Mouse (Mus musculus) liver, embryonic 12.5 days (tissue): ENCODE measurements around the gene Tmem59l. TPM values are rescaled to one million over a fixed set of nuclear protein-coding genes. Genes with fewer than 3 reads are reported as not detected.

Experiments
- ATAC-seq: fragments of 200-750 bp; cut with Nextera tagmentation; 2 replicates; pipeline ENCODE4 v1.8.0; 2017; ENCODE audit warnings: moderate number of reproducible peaks, mild to moderate bottlenecking, moderate library complexity
- H3K27ac ChIP-seq: fragments of 300-500 bp; sonication (generic); 2 replicates; pipeline ENCODE4 v1.5.1; 2016; ENCODE audit warnings: mild to moderate bottlenecking
- H3K27me3 ChIP-seq: fragments of 300-500 bp; sonication (generic); replicated peaks from 2 replicates; pipeline ENCODE4 v1.6.1; 2016; ENCODE audit warnings: mild to moderate bottlenecking, moderate library complexity
- H3K36me3 ChIP-seq: fragments of 300-500 bp; sonication (generic); 2 replicates; pipeline ENCODE4 v1.6.1; 2016; ENCODE audit warnings: mild to moderate bottlenecking, moderate library complexity
- H3K4me1 ChIP-seq: fragments of 300-500 bp; sonication (generic); 2 replicates; pipeline ENCODE4 v1.6.1; 2016
- H3K4me2 ChIP-seq: fragments of 300-500 bp; sonication (generic); 2 replicates; pipeline ENCODE4 v1.6.1; 2016; ENCODE audit warnings: mild to moderate bottlenecking, moderate library complexity
- H3K4me3 ChIP-seq: fragments of 300-500 bp; sonication (generic); 2 replicates; pipeline ENCODE4 v1.5.1; 2016; ENCODE audit warnings: mild to moderate bottlenecking, moderate library complexity
- H3K9ac ChIP-seq: fragments of 300-500 bp; sonication (generic); 2 replicates; pipeline ENCODE4 v1.6.1; 2016; ENCODE audit warnings: mild to moderate bottlenecking, moderate library complexity
- H3K9me3 ChIP-seq: fragments of 300-500 bp; sonication (generic); replicated peaks from 2 replicates; pipeline ENCODE4 v1.6.1; 2016; ENCODE audit warnings: mild to moderate bottlenecking, moderate library complexity
- WGBS: fragments of 180-500 bp; shearing (Covaris S2); methylation state at CpG from one replicate; pipeline ENCODE4 v1.1.7; 2016; ENCODE audit not compliant: insufficient replicate concordance; 5-methylcytosine and 5-hydroxymethylcytosine counted together
- polyA plus RNA-seq: library from polyadenylated mRNA; unstranded; fragments of >200 nt; fragmentation: Nextera tagmentation; extraction: Ambion mirVana; gene quantifications from 2 replicates; pipeline ENCODE4 v1.2.1, GENCODE M21; 2016

The Tmem59l gene
- polyA plus RNA-seq, 1 experiment from 2014 or later = 0.18 TPM

GRCm38 (mm10) chr8:70493692-70494415 lies 6.7 kb upstream of the Tmem59l start:
- ATAC-seq = no peak
- WGBS = 3% methylated on average over 47 of the region's 47 CpGs
- Histone ChIP-seq H3K9ac (no peak overlapping the region), H3K27me3 (peaks cover 100% of the 10 kb centered on the region), H3K4me1 (peaks cover 46% of the 10 kb centered on the region), H3K4me2 (peak overlapping the region; percentile 69; the same call in 1 of the 2 replicates), H3K9me3 (no peaks in the 10 kb centered on the region), H3K36me3 (no peaks in the 10 kb centered on the region), H3K27ac (no peak overlapping the region), H3K4me3 (peak overlapping the region; percentile 45; the same call in 1 of the 2 replicates)

DNA sequence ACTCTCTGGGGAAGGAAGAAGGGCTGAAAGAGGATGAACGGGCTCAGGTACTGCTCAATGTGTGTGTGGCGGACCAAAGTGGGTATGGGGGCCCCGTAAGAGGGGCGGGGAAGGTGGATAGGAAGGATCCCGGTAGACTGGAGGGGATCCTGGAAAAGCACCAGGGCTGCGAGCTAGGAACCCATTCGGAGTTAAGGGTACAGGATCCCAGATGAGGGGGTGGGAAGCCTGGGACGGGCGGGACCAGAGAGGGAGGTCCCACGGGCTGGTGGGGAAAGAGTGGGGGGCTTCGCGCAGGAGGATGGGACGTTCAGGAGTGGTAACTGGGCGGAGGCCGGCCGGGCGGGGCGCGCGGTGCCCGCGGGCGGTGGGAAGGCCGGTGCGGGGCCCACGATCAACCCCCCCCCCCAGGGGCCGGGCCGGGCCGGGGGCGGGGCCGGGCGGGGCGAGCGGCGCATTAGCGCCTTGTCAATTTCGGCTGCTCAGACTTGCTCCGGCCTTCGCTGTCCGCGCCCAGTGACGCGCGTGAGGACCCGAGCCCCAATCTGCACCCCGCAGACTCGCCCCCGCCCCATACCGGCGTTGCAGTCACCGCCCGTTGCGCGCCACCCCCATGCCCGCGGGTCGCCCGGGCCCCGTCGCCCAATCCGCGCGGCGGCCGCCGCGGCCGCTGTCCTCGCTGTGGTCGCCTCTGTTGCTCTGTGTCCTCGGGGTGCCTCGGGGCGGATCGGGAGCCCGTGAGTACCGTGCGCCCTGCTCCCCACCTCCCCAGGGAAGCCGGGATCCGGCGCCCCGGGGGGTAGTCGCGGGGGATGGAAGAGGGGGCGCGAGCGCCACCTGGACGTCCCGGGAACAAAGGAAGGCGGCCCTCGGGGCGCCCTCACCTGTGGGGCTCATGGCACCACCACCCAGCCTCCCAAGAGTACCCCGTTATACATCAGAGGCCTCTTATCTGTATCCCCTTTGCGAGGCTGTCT lies 5.8 kb upstream of the Tmem59l start, which contains the start of gene Crlf1:
Gene Crlf1, plus strand, starts transcription at position 495 of the 977 bp plus-strand sequence.
- H3K36me3 ChIP-seq = no peaks in the 10 kb centered on the region
- WGBS = 1% methylated on average over 72 of the region's 93 CpGs
- no peak; the same call in 1 of the 2 replicates for ATAC-seq
- H3K4me1 ChIP-seq = peaks cover 49% of the 10 kb centered on the region
- H3K27me3 ChIP-seq = peaks cover 100% of the 10 kb centered on the region
- H3K4me3 ChIP-seq = peak within 1 kb of the TSS; percentile 45
- no peak within 1 kb of the TSS; the same call in 1 of the 2 replicates for H3K9ac ChIP-seq
- H3K27ac ChIP-seq = no peak within 1 kb of the TSS
- no peaks in the 10 kb centered on the region for H3K9me3 ChIP-seq
- peak within 1 kb of the TSS; percentile 69 for H3K4me2 ChIP-seq

DNA sequence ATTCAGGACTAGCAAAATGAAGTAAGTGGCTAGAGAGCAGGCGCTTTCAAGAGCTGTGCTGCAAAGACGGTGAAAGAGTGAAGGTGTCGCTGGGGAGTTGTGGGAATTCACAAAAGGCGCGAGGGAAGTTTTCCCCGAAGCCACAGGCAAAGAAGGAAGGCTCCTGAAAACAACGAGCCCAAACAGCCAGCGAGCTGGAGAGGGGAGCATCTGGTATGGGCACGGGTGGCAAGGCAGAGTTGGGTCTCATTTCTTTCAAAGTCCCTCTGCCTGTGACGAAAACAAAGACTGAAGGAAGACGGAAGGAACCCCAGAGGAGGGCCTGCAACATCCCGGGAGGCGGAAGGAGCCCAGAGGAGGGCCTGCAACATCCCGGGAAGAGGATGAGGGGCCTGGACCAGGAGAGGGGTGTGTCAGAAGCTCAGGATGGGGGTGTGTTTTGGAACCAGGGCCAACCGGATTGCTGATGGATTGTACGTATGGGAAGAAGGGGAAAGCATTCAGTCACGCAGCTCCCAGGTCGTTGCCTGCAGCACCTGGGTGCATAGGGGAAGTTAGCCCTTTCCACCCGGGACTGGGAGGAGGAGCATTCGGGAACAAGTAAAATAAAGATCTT lies 3.8 kb upstream of the Tmem59l start:
- Histone ChIP-seq H3K27ac (no peak overlapping the region), H3K9ac (no peak overlapping the region), H3K36me3 (no peaks in the 10 kb centered on the region), H3K4me1 (peaks cover 53% of the 10 kb centered on the region), H3K4me3 (no peak overlapping the region), H3K4me2 (no peak overlapping the region), H3K9me3 (no peaks in the 10 kb centered on the region), H3K27me3 (peaks cover 100% of the 10 kb centered on the region)
- WGBS = 4% methylated on average over 20 of the region's 20 CpGs
- ATAC-seq = no peak

DNA sequence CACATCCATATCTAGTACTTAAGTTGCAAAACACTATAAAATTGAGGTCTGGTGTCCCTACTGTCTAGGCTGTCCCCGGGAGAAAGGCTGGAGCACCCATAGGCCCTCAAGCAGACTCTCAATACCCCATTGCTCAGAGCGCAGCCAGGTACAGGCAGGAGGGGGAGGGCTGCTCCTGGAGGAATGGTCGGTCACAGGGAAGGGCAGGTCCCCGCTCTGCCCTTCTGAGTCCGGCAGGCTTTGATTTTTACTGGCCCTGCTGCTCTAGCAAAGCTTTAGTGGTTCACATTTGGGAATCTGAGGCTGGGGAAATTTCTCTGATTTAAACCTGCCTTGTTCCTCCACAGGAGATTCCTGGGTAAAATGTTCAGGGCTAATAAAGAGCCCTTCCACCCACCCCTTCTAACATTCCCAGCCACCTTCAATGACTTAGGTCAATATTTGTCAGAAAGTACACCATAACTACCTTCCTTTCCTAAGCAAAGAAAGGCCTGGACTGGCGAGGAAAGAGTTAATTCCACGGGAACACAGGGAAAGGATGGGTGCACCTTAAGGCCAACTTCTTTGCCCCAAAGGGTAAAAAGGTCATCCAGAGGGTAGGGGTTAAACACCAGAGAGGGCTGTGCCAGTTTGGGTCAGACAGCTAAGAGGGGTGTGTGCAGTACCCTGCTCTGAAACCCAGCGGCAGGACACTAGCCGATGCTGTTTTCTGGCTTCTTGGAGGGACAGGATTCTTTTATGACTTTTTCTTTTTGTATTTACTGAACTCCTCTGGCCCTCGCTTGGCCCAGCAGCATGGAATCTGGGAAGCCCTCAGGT lies 3.1 kb upstream of the Tmem59l start:
- H3K4me1 ChIP-seq = peaks cover 48% of the 10 kb centered on the region
- no peak overlapping the region for H3K4me2 ChIP-seq
- no peaks in the 10 kb centered on the region for H3K36me3 ChIP-seq
- H3K9me3 ChIP-seq = no peaks in the 10 kb centered on the region
- no peak overlapping the region for H3K9ac ChIP-seq
- no peak overlapping the region for H3K27ac ChIP-seq
- peaks cover 100% of the 10 kb centered on the region for H3K27me3 ChIP-seq
- 16% methylated on average over 10 of the region's 10 CpGs for WGBS
- no peak for ATAC-seq
- no peak overlapping the region for H3K4me3 ChIP-seq

- H3K27me3 ChIP-seq = peaks cover 100% of the 10 kb centered on the region
- no peak overlapping the region for H3K27ac ChIP-seq
- H3K9me3 ChIP-seq = no peaks in the 10 kb centered on the region
- WGBS = under 1% methylated on average over 40 of the region's 41 CpGs
- H3K4me1 ChIP-seq = peaks cover 47% of the 10 kb centered on the region
- peak overlapping the region; percentile 23; the same call in 1 of the 2 replicates for H3K9ac ChIP-seq
- H3K4me2 ChIP-seq = peak overlapping the region; percentile 60
- no peaks in the 10 kb centered on the region for H3K36me3 ChIP-seq
- H3K4me3 ChIP-seq = peak overlapping the region; percentile 35
- no peak for ATAC-seq
Observed at GRCm38 (mm10) chr8:70489576-70489975, 2.4 kb upstream of the Tmem59l start.

GRCm38 (mm10) chr8:70488931-70489470 lies 1.8 kb upstream of the Tmem59l start:
- H3K4me1 ChIP-seq = peaks cover 44% of the 10 kb centered on the region
- 4% methylated on average over 14 of the region's 14 CpGs for WGBS
- no peaks in the 10 kb centered on the region for H3K36me3 ChIP-seq
- H3K27ac ChIP-seq = no peak overlapping the region
- peak overlapping the region; percentile 35 for H3K4me3 ChIP-seq
- H3K9ac ChIP-seq = 0 out of 2 replicates have a peak overlapping the region, but pooled peaks have one; percentile 23
- H3K27me3 ChIP-seq = peaks cover 100% of the 10 kb centered on the region
- H3K4me2 ChIP-seq = peak overlapping the region; percentile 60
- ATAC-seq = no peak
- no peaks in the 10 kb centered on the region for H3K9me3 ChIP-seq

GRCm38 (mm10) chr8:70487993-70488796 lies 1.0 kb upstream of the Tmem59l start:
- no peak overlapping the region for H3K9ac ChIP-seq
- no peaks in the 10 kb centered on the region for H3K9me3 ChIP-seq
- peaks cover 36% of the 10 kb centered on the region for H3K4me1 ChIP-seq
- ATAC-seq = peak; percentile 53; the same call in 1 of the 2 replicates
- H3K4me3 ChIP-seq = peak overlapping the region; percentile 37
- H3K36me3 ChIP-seq = no peaks in the 10 kb centered on the region
- H3K27ac ChIP-seq = no peak overlapping the region
- H3K27me3 ChIP-seq = peaks cover 100% of the 10 kb centered on the region
- WGBS = 2% methylated on average over 55 of the region's 55 CpGs
- peak overlapping the region; percentile 60 for H3K4me2 ChIP-seq

DNA sequence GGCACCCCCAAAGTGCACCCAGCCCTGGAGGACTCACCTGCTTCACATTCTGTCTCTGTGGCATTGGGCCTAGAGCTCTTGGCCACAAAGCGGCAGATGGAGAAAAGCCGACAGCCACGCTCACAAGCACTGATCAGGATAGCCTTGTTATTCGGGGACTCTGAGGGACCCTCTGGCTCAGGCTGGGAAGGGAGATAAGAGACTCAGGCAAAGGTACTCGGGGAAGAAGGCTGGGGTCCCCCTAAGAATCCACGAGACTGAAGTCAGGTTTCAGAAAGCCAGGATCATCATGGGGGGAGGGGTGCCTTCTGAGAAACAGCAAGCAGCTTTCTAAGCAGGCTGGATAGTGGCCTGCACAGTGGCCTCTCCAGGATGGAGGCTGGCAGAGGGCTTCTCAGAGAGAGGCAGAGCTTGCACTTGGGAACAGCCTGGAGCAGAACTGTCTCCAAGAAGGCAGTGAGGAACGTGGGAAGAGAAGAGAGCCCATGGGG lies 922 bp downstream of the Tmem59l start:
- Histone ChIP-seq H3K9ac (no peak overlapping the region), H3K36me3 (no peaks in the 10 kb centered on the region), H3K27ac (no peak overlapping the region), H3K4me1 (peaks cover 27% of the 10 kb centered on the region), H3K4me3 (no peak overlapping the region), H3K27me3 (peaks cover 100% of the 10 kb centered on the region), H3K9me3 (no peaks in the 10 kb centered on the region), H3K4me2 (no peak overlapping the region)
- 37% methylated on average over 7 of the region's 7 CpGs for WGBS
- no peak for ATAC-seq

DNA sequence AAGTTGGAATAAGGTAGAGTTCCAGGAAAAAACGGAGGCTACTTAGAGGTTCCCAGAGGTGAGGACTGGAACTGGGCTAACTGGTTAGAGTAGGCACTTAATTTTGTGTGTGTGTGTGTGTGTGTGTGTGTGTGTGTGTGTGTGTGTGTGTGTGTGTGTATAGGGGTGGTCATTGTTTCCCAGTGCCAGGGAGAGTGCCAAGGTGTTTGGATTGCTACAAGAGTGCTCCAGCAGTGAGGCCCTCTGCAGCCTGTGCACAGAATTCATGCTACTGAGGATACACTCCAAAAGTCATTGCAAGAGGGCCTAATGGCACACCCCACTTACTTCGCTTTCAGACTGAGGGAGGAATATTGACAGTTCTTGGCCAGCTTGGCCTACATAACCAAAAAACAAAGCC lies 4.2 kb downstream of the Tmem59l start:
- no peak for ATAC-seq
- Histone ChIP-seq H3K36me3 (no peaks in the 10 kb centered on the region), H3K4me1 (peaks cover 8% of the 10 kb centered on the region), H3K27ac (no peak overlapping the region), H3K4me2 (no peak overlapping the region), H3K9me3 (no peaks in the 10 kb centered on the region), H3K27me3 (peaks cover 99% of the 10 kb centered on the region), H3K4me3 (no peak overlapping the region), H3K9ac (no peak overlapping the region)
- WGBS = 47% methylated on average over 2 of the region's 2 CpGs

DNA sequence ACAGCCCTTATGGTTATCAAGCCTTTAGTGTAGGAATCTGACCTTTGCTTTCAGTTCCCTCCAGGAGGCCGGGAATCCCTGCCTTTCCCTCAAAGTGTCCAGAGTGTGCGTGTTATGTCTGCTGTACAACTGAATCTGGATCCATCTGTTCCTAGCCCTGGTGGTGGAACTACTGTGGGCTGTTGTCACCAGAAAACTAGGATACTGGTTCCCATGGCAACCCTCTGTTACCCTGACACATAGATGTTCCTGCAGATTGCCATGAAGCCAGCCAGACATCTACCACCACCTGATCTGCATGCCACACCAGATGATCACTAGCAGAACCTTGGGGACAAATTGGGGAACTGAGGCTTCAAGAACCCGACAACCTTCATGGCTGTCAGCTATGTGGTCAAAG lies 5.2 kb downstream of the Tmem59l start:
- Histone ChIP-seq H3K27me3 (peaks cover 92% of the 10 kb centered on the region), H3K9me3 (no peaks in the 10 kb centered on the region), H3K4me1 (peaks cover 15% of the 10 kb centered on the region), H3K27ac (no peak overlapping the region), H3K4me2 (no peak overlapping the region), H3K36me3 (no peaks in the 10 kb centered on the region), H3K9ac (no peak overlapping the region), H3K4me3 (no peak overlapping the region)
- 46% methylated on average over 3 of the region's 3 CpGs for WGBS
- no peak for ATAC-seq
